Mouse (Mus musculus): ENCODE data around the gene Cradd. TPM values are rescaled to one million over a fixed set of nuclear protein-coding genes. Genes with fewer than 3 reads are reported as not detected.

Cradd gene
- polyA plus RNA-seq (2015; fragmentation: Nextera tagmentation; extraction: Ambion mirVana), result 7.5 and 7.6 TPM in 2 replicates

DNA sequence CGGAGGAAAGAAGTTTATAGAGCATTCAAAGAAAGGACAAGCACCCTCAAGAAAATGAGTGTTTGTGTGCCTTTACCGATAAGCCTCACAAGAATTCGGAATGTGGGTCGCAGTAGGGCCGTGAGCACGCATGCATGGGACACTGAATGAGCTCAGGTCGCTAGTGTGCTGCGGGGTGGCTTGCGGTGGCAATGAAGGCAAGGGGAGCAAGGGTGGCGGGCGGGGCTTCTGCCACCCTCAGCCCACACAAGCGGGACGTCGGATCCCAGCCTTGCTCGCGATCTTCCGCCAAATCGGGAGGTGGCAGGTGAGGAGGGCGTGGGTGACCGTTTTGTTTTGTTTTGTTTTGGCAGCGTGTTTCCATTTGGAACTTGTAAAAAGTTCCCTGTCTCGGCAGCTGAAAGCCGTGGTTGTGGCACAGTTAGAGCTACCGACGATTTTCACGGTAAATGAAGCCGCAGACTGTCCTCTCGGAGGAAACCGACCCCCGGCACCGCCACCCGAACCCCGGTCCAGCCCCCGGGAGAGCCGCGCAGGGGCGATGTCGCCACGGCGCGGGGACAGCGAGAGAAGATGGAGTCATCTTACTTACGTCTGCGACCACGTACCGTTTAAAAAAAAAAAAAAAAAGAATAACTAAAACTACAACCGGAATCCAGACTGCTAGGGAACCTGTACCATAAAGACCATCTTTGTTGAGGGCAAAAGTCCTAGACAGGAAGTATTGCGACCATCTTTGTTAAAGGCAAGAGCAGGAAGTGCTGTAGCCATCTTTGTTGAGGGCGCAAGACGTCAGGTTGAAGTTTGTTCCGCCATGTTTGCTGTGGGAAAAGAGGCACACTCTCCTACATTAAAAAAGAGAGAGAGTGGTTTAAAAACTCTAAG, at the start of gene Cradd:
Cradd (minus strand) TSS at position 741 of the 885 bp plus-strand sequence.
- H3K4me1 ChIP-seq (ENCODE audit: control insufficient read depth, insufficient read depth, low read length), result peaks cover 12% of the 10 kb centered on the region
- peak within 1 kb of the TSS; percentile 98 for H3K27ac ChIP-seq (ENCODE audit: low read length)
- ATAC-seq (replicated peaks; ENCODE audit: extremely low read depth, insufficient read depth, low FRiP score), result peak; percentile 78
- WGBS, result under 1% methylated on average over 51 of the region's 51 CpGs
- H3K9ac ChIP-seq (ENCODE audit: low read length), result peak within 1 kb of the TSS; percentile 85
- H3K4me2 ChIP-seq (ENCODE audit: low read depth, low read length), result peak within 1 kb of the TSS; percentile 82
- peak within 1 kb of the TSS; percentile 75 for H3K4me3 ChIP-seq (ENCODE audit: low read length)
- no peaks in the 10 kb centered on the region for H3K9me3 ChIP-seq (replicated peaks; ENCODE audit: control insufficient read depth, low read length)
- H3K27me3 ChIP-seq (ENCODE audit: control insufficient read depth, insufficient read depth, low read length), result no peaks in the 10 kb centered on the region
- H3K36me3 ChIP-seq (ENCODE audit: control insufficient read depth, insufficient read depth), result no peaks in the 10 kb centered on the region

DNA sequence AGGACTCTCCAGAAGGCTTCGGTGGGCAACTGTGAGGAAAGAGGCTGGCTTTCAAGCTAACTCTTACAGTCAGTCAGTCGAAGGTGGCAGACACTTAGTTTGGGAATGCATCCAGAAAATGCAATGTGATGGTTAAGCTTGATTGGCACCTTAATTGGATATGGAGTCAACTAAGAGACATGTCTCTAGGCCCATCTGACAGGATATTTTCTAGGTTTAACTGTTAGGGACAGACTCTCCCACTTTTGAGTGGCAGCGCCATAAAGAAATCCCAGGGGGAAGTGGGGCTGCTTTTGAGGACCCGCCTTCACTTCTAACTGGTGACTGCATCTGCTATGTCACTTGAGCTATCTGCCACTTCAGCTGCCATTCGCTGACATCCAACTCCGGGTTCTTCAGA, 49.4 kb upstream of the Cradd start:
- Histone ChIP-seq H3K27ac (ENCODE audit: low read length) (no peak overlapping the region), H3K4me2 (ENCODE audit: low read depth, low read length) (no peak overlapping the region), H3K4me1 (ENCODE audit: control insufficient read depth, insufficient read depth, low read length) (no peaks in the 10 kb centered on the region), H3K4me3 (ENCODE audit: low read length) (no peak overlapping the region), H3K27me3 (ENCODE audit: control insufficient read depth, insufficient read depth, low read length) (no peaks in the 10 kb centered on the region), H3K9me3 (replicated peaks; ENCODE audit: control insufficient read depth, low read length) (peaks cover 10% of the 10 kb centered on the region), H3K36me3 (ENCODE audit: control insufficient read depth, insufficient read depth) (no peaks in the 10 kb centered on the region), H3K9ac (ENCODE audit: low read length) (no peak overlapping the region)
- whole genome bisulfite sequencing, result 87% methylated on average over 6 of the region's 6 CpGs
- no peak for ATAC-seq (replicated peaks; ENCODE audit: extremely low read depth, insufficient read depth, low FRiP score)

DNA sequence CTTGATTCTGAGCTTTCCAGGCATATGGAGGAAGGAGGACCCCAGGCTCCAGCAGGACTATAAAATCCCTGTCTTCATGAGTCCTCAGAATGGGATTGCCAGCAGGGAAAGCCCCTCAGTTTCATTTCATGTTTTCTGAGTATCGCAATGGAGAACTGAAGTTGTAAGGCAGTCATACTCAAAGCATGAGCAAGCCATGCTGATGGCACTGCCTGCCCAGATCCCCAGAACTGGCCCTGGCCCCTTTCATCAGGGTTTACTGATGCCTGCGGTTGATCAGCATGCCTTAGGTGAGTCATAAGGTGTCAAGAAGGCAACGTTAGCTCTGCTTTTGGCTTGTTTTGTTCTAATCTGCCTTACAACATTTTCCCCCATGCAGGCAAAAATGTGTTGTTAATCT, 48.0 kb upstream of the Cradd start:
- Histone ChIP-seq H3K9me3 (replicated peaks; ENCODE audit: control insufficient read depth, low read length) (peaks cover 2% of the 10 kb centered on the region; the same call in 1 of the 2 replicates), H3K4me1 (ENCODE audit: control insufficient read depth, insufficient read depth, low read length) (no peaks in the 10 kb centered on the region)
- WGBS, result 73% methylated on average over 3 of the region's 3 CpGs

DNA sequence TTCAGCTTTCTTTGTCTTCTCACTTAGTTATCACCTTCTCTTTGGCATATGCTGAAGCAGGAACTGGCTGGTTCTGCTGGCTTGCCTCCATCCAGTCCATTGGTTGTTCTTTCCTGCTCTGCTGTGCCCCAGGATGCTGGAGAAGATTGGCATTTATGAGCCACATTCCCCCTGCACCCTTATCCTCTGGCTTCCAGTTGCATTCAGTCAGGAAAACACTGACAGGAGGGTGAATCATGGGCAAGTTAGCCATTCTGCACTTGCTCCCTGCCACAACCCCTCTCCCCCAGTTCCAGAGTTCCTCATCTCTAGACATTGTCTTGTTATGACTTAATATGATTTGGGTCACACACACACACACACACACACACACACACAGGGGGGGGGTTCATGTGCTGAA, 45.3 kb upstream of the Cradd start:
- H3K27ac ChIP-seq (ENCODE audit: low read length), result no peak overlapping the region
- H3K4me2 ChIP-seq (ENCODE audit: low read depth, low read length), result no peak overlapping the region
- ATAC-seq (replicated peaks; ENCODE audit: extremely low read depth, insufficient read depth, low FRiP score), result no peak
- H3K4me3 ChIP-seq (ENCODE audit: low read length), result no peak overlapping the region
- H3K9me3 ChIP-seq (replicated peaks; ENCODE audit: control insufficient read depth, low read length), result peaks cover 2% of the 10 kb centered on the region; the same call in 1 of the 2 replicates
- no peaks in the 10 kb centered on the region for H3K36me3 ChIP-seq (ENCODE audit: control insufficient read depth, insufficient read depth)
- no peaks in the 10 kb centered on the region for H3K4me1 ChIP-seq (ENCODE audit: control insufficient read depth, insufficient read depth, low read length)
- H3K27me3 ChIP-seq (ENCODE audit: control insufficient read depth, insufficient read depth, low read length), result no peaks in the 10 kb centered on the region
- no peak overlapping the region for H3K9ac ChIP-seq (ENCODE audit: low read length)

More for the DNA sequence above, 48.0 kb upstream of the Cradd start:
- H3K4me3 ChIP-seq (ENCODE audit: low read length), result no peak overlapping the region
- no peak overlapping the region for H3K4me2 ChIP-seq (ENCODE audit: low read depth, low read length)
- no peaks in the 10 kb centered on the region for H3K36me3 ChIP-seq (ENCODE audit: control insufficient read depth, insufficient read depth)
- ATAC-seq (replicated peaks; ENCODE audit: extremely low read depth, insufficient read depth, low FRiP score), result no peak
- no peak overlapping the region for H3K9ac ChIP-seq (ENCODE audit: low read length)
- H3K27ac ChIP-seq (ENCODE audit: low read length), result no peak overlapping the region
- no peaks in the 10 kb centered on the region for H3K27me3 ChIP-seq (ENCODE audit: control insufficient read depth, insufficient read depth, low read length)

DNA sequence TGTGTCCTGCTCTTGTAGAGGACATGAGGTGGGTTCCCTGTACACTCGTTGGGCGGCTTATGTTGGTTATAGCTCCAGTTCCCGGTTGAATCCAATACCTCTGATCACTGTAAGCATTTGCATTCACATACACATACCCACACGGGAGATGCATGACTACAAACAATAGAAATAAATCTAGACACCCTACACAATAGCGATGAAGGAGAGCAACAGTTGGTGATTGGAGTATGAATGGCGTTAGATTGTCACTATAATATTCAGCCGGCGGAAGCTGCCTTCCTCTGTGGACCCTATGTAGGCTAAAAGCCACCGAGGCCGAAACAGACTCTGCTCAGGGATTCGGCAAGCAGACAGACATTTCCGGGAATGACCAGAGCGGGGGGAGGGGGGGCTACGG, 44.2 kb upstream of the Cradd start:
- H3K27ac ChIP-seq (ENCODE audit: low read length), result no peak overlapping the region
- no peaks in the 10 kb centered on the region for H3K4me1 ChIP-seq (ENCODE audit: control insufficient read depth, insufficient read depth, low read length)
- no peak overlapping the region for H3K4me3 ChIP-seq (ENCODE audit: low read length)
- H3K27me3 ChIP-seq (ENCODE audit: control insufficient read depth, insufficient read depth, low read length), result no peaks in the 10 kb centered on the region
- WGBS, result 87% methylated on average over 14 of the region's 14 CpGs
- H3K9me3 ChIP-seq (replicated peaks; ENCODE audit: control insufficient read depth, low read length), result peaks cover 2% of the 10 kb centered on the region; the same call in 1 of the 2 replicates
- no peaks in the 10 kb centered on the region for H3K36me3 ChIP-seq (ENCODE audit: control insufficient read depth, insufficient read depth)
- no peak for ATAC-seq (replicated peaks; ENCODE audit: extremely low read depth, insufficient read depth, low FRiP score)
- H3K4me2 ChIP-seq (ENCODE audit: low read depth, low read length), result no peak overlapping the region
- no peak overlapping the region for H3K9ac ChIP-seq (ENCODE audit: low read length)

DNA sequence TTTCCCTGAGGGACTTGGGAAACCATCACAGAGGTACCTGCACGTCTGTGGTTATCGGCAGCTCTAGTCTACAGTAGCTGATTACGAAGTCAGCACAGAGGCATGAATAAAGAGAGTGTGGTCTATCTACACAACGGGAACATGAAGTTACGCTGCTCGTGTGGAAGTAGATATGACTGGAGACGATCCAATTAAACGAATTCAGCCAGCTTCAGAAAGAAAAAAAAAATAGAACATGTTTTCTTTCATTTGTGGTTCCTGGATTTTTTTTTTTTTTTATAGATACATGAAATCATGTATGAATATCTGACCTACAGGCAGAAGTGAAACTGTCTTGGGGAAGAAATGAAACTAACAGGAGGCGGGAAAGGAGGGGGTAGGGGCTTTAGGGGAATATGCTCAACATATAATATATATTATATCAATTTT, 43.7 kb upstream of the Cradd start:
- no peak overlapping the region for H3K4me2 ChIP-seq (ENCODE audit: low read depth, low read length)
- peaks cover 2% of the 10 kb centered on the region; the same call in 1 of the 2 replicates for H3K9me3 ChIP-seq (replicated peaks; ENCODE audit: control insufficient read depth, low read length)
- no peaks in the 10 kb centered on the region for H3K36me3 ChIP-seq (ENCODE audit: control insufficient read depth, insufficient read depth)
- H3K27me3 ChIP-seq (ENCODE audit: control insufficient read depth, insufficient read depth, low read length), result no peaks in the 10 kb centered on the region
- no peaks in the 10 kb centered on the region for H3K4me1 ChIP-seq (ENCODE audit: control insufficient read depth, insufficient read depth, low read length)
- H3K4me3 ChIP-seq (ENCODE audit: low read length), result no peak overlapping the region
- ATAC-seq (replicated peaks; ENCODE audit: extremely low read depth, insufficient read depth, low FRiP score), result no peak
- no peak overlapping the region for H3K27ac ChIP-seq (ENCODE audit: low read length)
- 73% methylated on average over 9 of the region's 9 CpGs for WGBS
- no peak overlapping the region for H3K9ac ChIP-seq (ENCODE audit: low read length)

DNA sequence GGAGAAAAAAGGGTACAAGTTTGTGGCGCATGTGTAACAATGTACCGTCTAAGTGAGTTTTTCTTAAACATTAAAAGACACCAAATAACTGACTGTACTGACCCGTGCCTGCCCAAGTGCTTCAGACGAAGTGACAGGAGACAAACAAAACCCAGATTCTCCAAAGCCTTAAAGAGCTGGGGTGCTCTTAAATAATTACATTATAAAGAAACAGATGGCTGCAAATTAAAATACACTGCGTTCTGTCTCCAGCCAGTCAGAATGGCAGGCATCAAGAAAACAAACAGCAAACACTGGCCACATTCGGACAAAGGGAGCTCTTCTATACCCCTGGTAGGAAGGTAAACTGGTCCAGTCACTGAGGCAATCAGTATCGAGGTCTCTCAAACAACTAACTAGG, 43.3 kb upstream of the Cradd start:
- Histone ChIP-seq H3K4me2 (ENCODE audit: low read depth, low read length) (no peak overlapping the region), H3K27ac (ENCODE audit: low read length) (no peak overlapping the region), H3K4me1 (ENCODE audit: control insufficient read depth, insufficient read depth, low read length) (no peaks in the 10 kb centered on the region), H3K9me3 (replicated peaks; ENCODE audit: control insufficient read depth, low read length) (peaks cover 2% of the 10 kb centered on the region; the same call in 1 of the 2 replicates), H3K4me3 (ENCODE audit: low read length) (no peak overlapping the region), H3K36me3 (ENCODE audit: control insufficient read depth, insufficient read depth) (no peaks in the 10 kb centered on the region), H3K9ac (ENCODE audit: low read length) (no peak overlapping the region), H3K27me3 (ENCODE audit: control insufficient read depth, insufficient read depth, low read length) (no peaks in the 10 kb centered on the region)
- ATAC-seq (replicated peaks; ENCODE audit: extremely low read depth, insufficient read depth, low FRiP score), result no peak
- 78% methylated on average over 7 of the region's 7 CpGs for WGBS

DNA sequence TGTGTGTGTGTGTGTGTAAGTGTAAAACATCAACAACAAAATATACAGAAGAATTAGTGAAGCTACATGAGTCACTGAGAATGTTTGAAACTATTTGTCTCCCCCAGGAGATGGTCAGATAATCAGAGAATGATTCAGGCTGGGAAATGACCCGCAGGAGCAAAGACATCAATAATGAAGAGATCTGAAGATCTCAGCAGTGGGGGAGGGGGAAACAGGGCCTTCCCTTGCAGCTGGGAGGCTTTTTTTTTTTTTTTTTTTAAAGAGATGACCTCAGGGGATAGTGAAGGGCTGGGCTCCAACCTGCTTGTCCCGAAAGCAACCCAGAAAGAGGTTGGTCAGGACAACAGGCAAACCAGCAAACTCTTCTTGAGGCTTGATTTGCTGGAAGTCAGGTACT, 38.4 kb upstream of the Cradd start:
- H3K27ac ChIP-seq (ENCODE audit: low read length), result no peak overlapping the region
- H3K9ac ChIP-seq (ENCODE audit: low read length), result no peak overlapping the region
- H3K4me3 ChIP-seq (ENCODE audit: low read length), result no peak overlapping the region
- no peaks in the 10 kb centered on the region for H3K27me3 ChIP-seq (ENCODE audit: control insufficient read depth, insufficient read depth, low read length)
- WGBS, result 46% methylated on average over 2 of the region's 2 CpGs
- no peaks in the 10 kb centered on the region for H3K4me1 ChIP-seq (ENCODE audit: control insufficient read depth, insufficient read depth, low read length)
- no peak overlapping the region for H3K4me2 ChIP-seq (ENCODE audit: low read depth, low read length)
- no peaks in the 10 kb centered on the region for H3K36me3 ChIP-seq (ENCODE audit: control insufficient read depth, insufficient read depth)
- no peaks in the 10 kb centered on the region for H3K9me3 ChIP-seq (replicated peaks; ENCODE audit: control insufficient read depth, low read length)
- ATAC-seq (replicated peaks; ENCODE audit: extremely low read depth, insufficient read depth, low FRiP score), result no peak

DNA sequence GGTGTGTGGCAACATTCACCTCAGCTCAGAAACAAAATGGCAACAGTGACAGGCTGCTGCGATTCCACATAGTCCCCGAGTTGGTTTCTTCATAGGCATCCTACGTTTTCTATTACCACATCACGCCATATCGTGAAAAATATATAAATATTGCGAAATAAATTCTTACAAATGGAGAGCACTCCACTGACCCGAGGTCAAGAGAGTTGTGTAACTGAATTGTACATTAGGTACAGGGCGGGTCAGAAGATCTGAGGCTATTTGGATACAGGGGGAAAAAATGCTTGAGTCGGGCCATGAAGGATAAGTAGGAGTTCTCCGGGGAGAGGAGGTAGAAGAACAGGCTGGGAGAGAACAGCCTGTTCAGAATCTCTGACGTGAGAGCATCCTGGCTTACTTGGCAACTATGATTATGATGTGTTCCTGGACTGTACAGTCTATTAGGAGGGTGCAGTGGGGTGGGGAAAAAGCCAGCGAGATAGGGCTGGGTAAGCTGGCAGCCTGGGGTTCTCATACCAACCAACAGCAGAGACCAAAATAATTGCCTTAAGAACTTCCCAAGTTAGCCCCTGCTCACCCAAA, 37.4 kb upstream of the Cradd start:
- H3K4me3 ChIP-seq (ENCODE audit: low read length), result no peak overlapping the region
- no peaks in the 10 kb centered on the region for H3K4me1 ChIP-seq (ENCODE audit: control insufficient read depth, insufficient read depth, low read length)
- WGBS, result 78% methylated on average over 12 of the region's 12 CpGs
- H3K36me3 ChIP-seq (ENCODE audit: control insufficient read depth, insufficient read depth), result no peaks in the 10 kb centered on the region
- no peak overlapping the region for H3K4me2 ChIP-seq (ENCODE audit: low read depth, low read length)
- no peak overlapping the region for H3K9ac ChIP-seq (ENCODE audit: low read length)
- no peaks in the 10 kb centered on the region for H3K9me3 ChIP-seq (replicated peaks; ENCODE audit: control insufficient read depth, low read length)
- no peak for ATAC-seq (replicated peaks; ENCODE audit: extremely low read depth, insufficient read depth, low FRiP score)
- H3K27ac ChIP-seq (ENCODE audit: low read length), result no peak overlapping the region
- no peaks in the 10 kb centered on the region for H3K27me3 ChIP-seq (ENCODE audit: control insufficient read depth, insufficient read depth, low read length)
